Mouse (Mus musculus) liver, postnatal 0 days (tissue): ENCODE results near the gene Hdac9.

Experiments
- CTCF ChIP-seq: sonication (generic); IDR thresholded peaks from 2 replicates; pipeline ENCODE4 v1.5.1; 2016; ENCODE audit warnings: antibody characterized with exemption, low read depth
- EP300 ChIP-seq: IDR thresholded peaks from 2 replicates; pipeline ENCODE4 v1.6.1; 2016; ENCODE audit warnings: antibody characterized with exemption, low read depth, mild to moderate bottlenecking

DNA sequence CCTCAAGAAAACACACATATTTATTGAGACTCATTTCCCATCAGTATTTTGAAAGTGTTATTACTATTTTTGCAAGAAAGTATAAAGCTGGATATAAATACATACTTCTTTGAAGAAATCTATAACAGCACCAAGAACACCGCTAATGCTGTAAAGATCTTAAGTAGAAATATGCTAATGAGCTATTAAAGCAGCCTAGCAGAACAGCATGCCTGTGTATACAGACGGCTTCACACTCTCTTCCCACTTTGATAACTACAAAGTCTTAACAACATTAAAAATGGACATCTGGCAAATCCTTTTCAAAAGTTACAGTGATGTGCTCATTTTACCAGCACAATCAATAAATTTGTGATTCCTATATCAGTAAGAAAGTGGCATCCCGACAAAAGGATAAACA, 88.2 kb downstream of the Hdac9 start:
- TF ChIP-seq CTCF (no peak), EP300 (no peak)
